Mouse (Mus musculus): ENCODE results near the gene Pank3. TPM values are rescaled to one million over a fixed set of nuclear protein-coding genes. Genes with fewer than 3 reads are reported as not detected.
A peak's percentile ranks its signal among the peaks of the same experiment; 100 is the strongest.

Gene Pank3
- polyA plus RNA-seq (2015; fragmentation: Nextera tagmentation; extraction: Ambion mirVana), result 12.0 and 13.7 TPM in 2 replicates

GRCm38 (mm10) chr11:35769188-35769745 lies at the start of gene Pank3:
Pank3 (plus strand) TSS chr11:35769484.
- under 1% methylated on average over 47 of the region's 50 CpGs for WGBS
- peaks cover 15% of the 10 kb centered on the region for H3K4me1 ChIP-seq (ENCODE audit: insufficient read depth, low read length)

GRCm38 (mm10) chr11:35723876-35724275 lies 45.4 kb upstream of the Pank3 start:
- Histone ChIP-seq H3K9ac (replicated peaks; ENCODE audit: low read length) (no peak overlapping the region), H3K36me3 (ENCODE audit: insufficient read depth, low read length) (no peaks in the 10 kb centered on the region), H3K4me3 (ENCODE audit: low read length) (no peak overlapping the region), H3K4me1 (ENCODE audit: insufficient read depth, low read length) (no peaks in the 10 kb centered on the region), H3K9me3 (ENCODE audit: low read length) (no peaks in the 10 kb centered on the region), H3K27me3 (ENCODE audit: insufficient read depth, low read length) (no peaks in the 10 kb centered on the region), H3K27ac (ENCODE audit: low read length) (no peak overlapping the region), H3K4me2 (replicated peaks; ENCODE audit: low read depth, low read length) (no peak overlapping the region)
- ATAC-seq (ENCODE audit: low FRiP score, low TSS enrichment), result no peak
- WGBS, result 80% methylated on average over 5 of the region's 5 CpGs

More at GRCm38 (mm10) chr11:35769188-35769745, at the start of gene Pank3:
- Histone ChIP-seq H3K4me2 (replicated peaks; ENCODE audit: low read depth, low read length) (peak within 1 kb of the TSS; percentile 74), H3K9me3 (ENCODE audit: low read length) (no peaks in the 10 kb centered on the region), H3K27me3 (ENCODE audit: insufficient read depth, low read length) (no peaks in the 10 kb centered on the region), H3K27ac (ENCODE audit: low read length) (peak within 1 kb of the TSS; percentile 96), H3K9ac (replicated peaks; ENCODE audit: low read length) (peak within 1 kb of the TSS; percentile 99), H3K4me3 (ENCODE audit: low read length) (peak within 1 kb of the TSS; percentile 74), H3K36me3 (ENCODE audit: insufficient read depth, low read length) (no peaks in the 10 kb centered on the region)
- ATAC-seq (ENCODE audit: low FRiP score, low TSS enrichment), result peak; percentile 100

GRCm38 (mm10) chr11:35726341-35726846 lies 42.9 kb upstream of the Pank3 start:
- no peak overlapping the region for H3K4me3 ChIP-seq (ENCODE audit: low read length)
- no peak for ATAC-seq (ENCODE audit: low FRiP score, low TSS enrichment)
- H3K4me1 ChIP-seq (ENCODE audit: insufficient read depth, low read length), result no peaks in the 10 kb centered on the region
- 86% methylated on average over 8 of the region's 8 CpGs for WGBS
- no peak overlapping the region for H3K4me2 ChIP-seq (replicated peaks; ENCODE audit: low read depth, low read length)
- no peak overlapping the region for H3K9ac ChIP-seq (replicated peaks; ENCODE audit: low read length)
- no peaks in the 10 kb centered on the region for H3K9me3 ChIP-seq (ENCODE audit: low read length)
- no peaks in the 10 kb centered on the region for H3K27me3 ChIP-seq (ENCODE audit: insufficient read depth, low read length)
- no peak overlapping the region for H3K27ac ChIP-seq (ENCODE audit: low read length)
- H3K36me3 ChIP-seq (ENCODE audit: insufficient read depth, low read length), result no peaks in the 10 kb centered on the region

- H3K9ac ChIP-seq (replicated peaks; ENCODE audit: low read length), result no peak overlapping the region
- no peaks in the 10 kb centered on the region for H3K36me3 ChIP-seq (ENCODE audit: insufficient read depth, low read length)
- ATAC-seq (ENCODE audit: low FRiP score, low TSS enrichment), result no peak
- no peaks in the 10 kb centered on the region for H3K27me3 ChIP-seq (ENCODE audit: insufficient read depth, low read length)
- WGBS, result 89% methylated on average over 1 of the region's 1 CpGs
- no peaks in the 10 kb centered on the region for H3K4me1 ChIP-seq (ENCODE audit: insufficient read depth, low read length)
- H3K9me3 ChIP-seq (ENCODE audit: low read length), result no peaks in the 10 kb centered on the region
- no peak overlapping the region for H3K4me3 ChIP-seq (ENCODE audit: low read length)
- H3K4me2 ChIP-seq (replicated peaks; ENCODE audit: low read depth, low read length), result no peak overlapping the region
- H3K27ac ChIP-seq (ENCODE audit: low read length), result no peak overlapping the region
Observed at GRCm38 (mm10) chr11:35728200-35728599, 41.1 kb upstream of the Pank3 start.

GRCm38 (mm10) chr11:35729186-35729585 lies 40.1 kb upstream of the Pank3 start:
- Histone ChIP-seq H3K4me3 (ENCODE audit: low read length) (no peak overlapping the region), H3K36me3 (ENCODE audit: insufficient read depth, low read length) (no peaks in the 10 kb centered on the region), H3K27ac (ENCODE audit: low read length) (no peak overlapping the region), H3K4me1 (ENCODE audit: insufficient read depth, low read length) (no peaks in the 10 kb centered on the region), H3K9ac (replicated peaks; ENCODE audit: low read length) (no peak overlapping the region), H3K4me2 (replicated peaks; ENCODE audit: low read depth, low read length) (no peak overlapping the region), H3K27me3 (ENCODE audit: insufficient read depth, low read length) (no peaks in the 10 kb centered on the region), H3K9me3 (ENCODE audit: low read length) (no peaks in the 10 kb centered on the region)
- WGBS, result 34% methylated on average over 5 of the region's 5 CpGs
- no peak for ATAC-seq (ENCODE audit: low FRiP score, low TSS enrichment)

GRCm38 (mm10) chr11:35732366-35732765 lies 36.9 kb upstream of the Pank3 start:
- 56% methylated on average over 1 of the region's 1 CpGs for WGBS
- ATAC-seq (ENCODE audit: low FRiP score, low TSS enrichment), result no peak
- H3K27ac ChIP-seq (ENCODE audit: low read length), result no peak overlapping the region

GRCm38 (mm10) chr11:35736817-35737216 lies 32.5 kb upstream of the Pank3 start:
- 72% methylated on average over 2 of the region's 2 CpGs for WGBS
- H3K36me3 ChIP-seq (ENCODE audit: insufficient read depth, low read length), result no peaks in the 10 kb centered on the region
- H3K4me3 ChIP-seq (ENCODE audit: low read length), result no peak overlapping the region
- H3K27ac ChIP-seq (ENCODE audit: low read length), result no peak overlapping the region
- no peaks in the 10 kb centered on the region for H3K27me3 ChIP-seq (ENCODE audit: insufficient read depth, low read length)
- no peaks in the 10 kb centered on the region for H3K9me3 ChIP-seq (ENCODE audit: low read length)
- ATAC-seq (ENCODE audit: low FRiP score, low TSS enrichment), result no peak
- H3K4me2 ChIP-seq (replicated peaks; ENCODE audit: low read depth, low read length), result no peak overlapping the region
- H3K4me1 ChIP-seq (ENCODE audit: insufficient read depth, low read length), result no peaks in the 10 kb centered on the region
- no peak overlapping the region for H3K9ac ChIP-seq (replicated peaks; ENCODE audit: low read length)

More at GRCm38 (mm10) chr11:35732366-35732765, 36.9 kb upstream of the Pank3 start:
- Histone ChIP-seq H3K4me1 (ENCODE audit: insufficient read depth, low read length) (no peaks in the 10 kb centered on the region), H3K4me2 (replicated peaks; ENCODE audit: low read depth, low read length) (no peak overlapping the region), H3K27me3 (ENCODE audit: insufficient read depth, low read length) (no peaks in the 10 kb centered on the region), H3K36me3 (ENCODE audit: insufficient read depth, low read length) (no peaks in the 10 kb centered on the region), H3K9ac (replicated peaks; ENCODE audit: low read length) (no peak overlapping the region), H3K9me3 (ENCODE audit: low read length) (no peaks in the 10 kb centered on the region), H3K4me3 (ENCODE audit: low read length) (no peak overlapping the region)

- no peaks in the 10 kb centered on the region for H3K4me1 ChIP-seq (ENCODE audit: insufficient read depth, low read length)
- H3K9me3 ChIP-seq (ENCODE audit: low read length), result no peaks in the 10 kb centered on the region
- H3K4me2 ChIP-seq (replicated peaks; ENCODE audit: low read depth, low read length), result no peak overlapping the region
- H3K36me3 ChIP-seq (ENCODE audit: insufficient read depth, low read length), result no peaks in the 10 kb centered on the region
- H3K9ac ChIP-seq (replicated peaks; ENCODE audit: low read length), result no peak overlapping the region
- H3K27me3 ChIP-seq (ENCODE audit: insufficient read depth, low read length), result no peaks in the 10 kb centered on the region
- WGBS, result 98% methylated on average over 2 of the region's 2 CpGs
- no peak overlapping the region for H3K27ac ChIP-seq (ENCODE audit: low read length)
- ATAC-seq (ENCODE audit: low FRiP score, low TSS enrichment), result no peak
- no peak overlapping the region for H3K4me3 ChIP-seq (ENCODE audit: low read length)
Observed at GRCm38 (mm10) chr11:35737262-35737661, 32.0 kb upstream of the Pank3 start.

- 54% methylated on average over 3 of the region's 3 CpGs for WGBS
- Histone ChIP-seq H3K4me2 (replicated peaks; ENCODE audit: low read depth, low read length) (no peak overlapping the region), H3K4me1 (ENCODE audit: insufficient read depth, low read length) (no peaks in the 10 kb centered on the region), H3K4me3 (ENCODE audit: low read length) (no peak overlapping the region), H3K27ac (ENCODE audit: low read length) (no peak overlapping the region), H3K9ac (replicated peaks; ENCODE audit: low read length) (no peak overlapping the region), H3K36me3 (ENCODE audit: insufficient read depth, low read length) (no peaks in the 10 kb centered on the region), H3K9me3 (ENCODE audit: low read length) (no peaks in the 10 kb centered on the region), H3K27me3 (ENCODE audit: insufficient read depth, low read length) (no peaks in the 10 kb centered on the region)
- no peak for ATAC-seq (ENCODE audit: low FRiP score, low TSS enrichment)
Observed at GRCm38 (mm10) chr11:35738102-35738501, 31.2 kb upstream of the Pank3 start.

- 92% methylated on average over 6 of the region's 6 CpGs for WGBS
- Histone ChIP-seq H3K27ac (ENCODE audit: low read length) (no peak overlapping the region), H3K9ac (replicated peaks; ENCODE audit: low read length) (no peak overlapping the region), H3K9me3 (ENCODE audit: low read length) (no peaks in the 10 kb centered on the region), H3K36me3 (ENCODE audit: insufficient read depth, low read length) (no peaks in the 10 kb centered on the region), H3K27me3 (ENCODE audit: insufficient read depth, low read length) (no peaks in the 10 kb centered on the region), H3K4me2 (replicated peaks; ENCODE audit: low read depth, low read length) (no peak overlapping the region), H3K4me1 (ENCODE audit: insufficient read depth, low read length) (no peaks in the 10 kb centered on the region), H3K4me3 (ENCODE audit: low read length) (no peak overlapping the region)
- ATAC-seq (ENCODE audit: low FRiP score, low TSS enrichment), result no peak
Observed at GRCm38 (mm10) chr11:35743586-35743985, 25.7 kb upstream of the Pank3 start.
